Mouse (Mus musculus) kidney, adult 2 months (tissue): ENCODE measurements around the gene Glrx. TPM values are rescaled to one million over a fixed set of nuclear protein-coding genes. Genes with fewer than 3 reads are reported as not detected.

Source experiments
- DNase-seq: peaks from one replicate; pipeline ENCODE4 v3.0.0; 2021
- H3K27ac ChIP-seq: fragments of 200-500 bp; 2 replicates; pipeline ENCODE4 v1.5.1; 2012; ENCODE audit warnings: low read depth, low read length, control low read depth, inconsistent platforms; ENCODE audit not compliant: insufficient read depth
- H3K27me3 ChIP-seq: fragments of 200-500 bp; replicated peaks from 2 replicates; pipeline ENCODE4 v1.6.1; 2012; ENCODE audit warnings: mild to moderate bottlenecking, moderate library complexity, low read length, inconsistent platforms; ENCODE audit not compliant: control insufficient read depth, insufficient read depth
- H3K36me3 ChIP-seq: fragments of 200-500 bp; 2 replicates; pipeline ENCODE4 v1.6.1; 2012; ENCODE audit warnings: mild to moderate bottlenecking, moderate library complexity, low read length, inconsistent platforms; ENCODE audit not compliant: control insufficient read depth, insufficient read depth
- H3K4me1 ChIP-seq: fragments of 200-500 bp; 2 replicates; pipeline ENCODE4 v1.6.1; 2011; ENCODE audit warnings: low read length; ENCODE audit not compliant: control insufficient read depth, insufficient read depth
- H3K4me3 ChIP-seq: fragments of 200-500 bp; 2 replicates; pipeline ENCODE4 v1.5.1; 2011; ENCODE audit warnings: mild to moderate bottlenecking, low read depth, low read length, control low read depth; ENCODE audit not compliant: insufficient read depth
- CTCF ChIP-seq: fragments of 200-500 bp; conservative IDR thresholded peaks from 2 replicates; pipeline ENCODE4 v1.5.1; 2011; ENCODE audit warnings: low read depth, mild to moderate bottlenecking, control low read depth, low read length, moderate library complexity, mixed read lengths; ENCODE audit not compliant: insufficient read depth, insufficient read length
- POLR2A ChIP-seq: fragments of 200-500 bp; IDR thresholded peaks from one replicate; pipeline ENCODE4 v1.6.1; 2011; ENCODE audit warnings: low read depth, low read length, control low read depth
- WGBS: fragments of 180-500 bp; shearing (Covaris S2); methylation state at CpG from one replicate; pipeline ENCODE4 v1.1.7; 2018; 5-methylcytosine and 5-hydroxymethylcytosine counted together
- polyA plus RNA-seq: library from polyadenylated mRNA; depleted of rRNA; stranded (reverse); fragments of >200 nt; gene quantifications from 2 replicates; pipeline ENCODE4 v1.2.3, GENCODE M21; 2012

The Glrx gene
- polyA plus RNA-seq, 1 experiment = 56.4 TPM

DNA sequence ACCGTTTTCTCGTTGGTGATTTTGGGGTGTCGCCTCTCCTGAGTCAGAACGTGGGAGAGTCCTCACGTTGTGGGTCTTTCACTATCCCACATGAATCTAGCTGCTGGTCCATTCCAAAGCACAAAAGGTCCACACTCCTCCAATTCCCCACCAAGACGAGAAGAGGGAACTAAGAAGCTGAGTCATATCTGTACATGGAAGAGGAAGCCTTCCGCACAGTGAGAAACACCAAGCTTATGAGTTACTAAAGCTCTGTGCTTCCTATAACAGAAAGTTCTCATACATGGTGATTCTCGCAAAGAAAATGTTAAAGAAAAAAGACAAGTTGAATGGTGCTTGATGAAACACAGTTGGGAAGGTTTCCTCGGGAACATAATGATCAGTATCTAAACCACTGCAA is 16.5 kb upstream of the Glrx start:
- no peak for TF ChIP-seq POLR2A
- no peak for TF ChIP-seq CTCF
- Histone ChIP-seq H3K4me3 (no peak overlapping the region), H3K27ac (no peak overlapping the region), H3K27me3 (no peaks in the 10 kb centered on the region), H3K36me3 (no peaks in the 10 kb centered on the region), H3K4me1 (no peaks in the 10 kb centered on the region)
- WGBS = 93% methylated on average over 9 of the region's 9 CpGs
- no peak for DNase-seq

DNA sequence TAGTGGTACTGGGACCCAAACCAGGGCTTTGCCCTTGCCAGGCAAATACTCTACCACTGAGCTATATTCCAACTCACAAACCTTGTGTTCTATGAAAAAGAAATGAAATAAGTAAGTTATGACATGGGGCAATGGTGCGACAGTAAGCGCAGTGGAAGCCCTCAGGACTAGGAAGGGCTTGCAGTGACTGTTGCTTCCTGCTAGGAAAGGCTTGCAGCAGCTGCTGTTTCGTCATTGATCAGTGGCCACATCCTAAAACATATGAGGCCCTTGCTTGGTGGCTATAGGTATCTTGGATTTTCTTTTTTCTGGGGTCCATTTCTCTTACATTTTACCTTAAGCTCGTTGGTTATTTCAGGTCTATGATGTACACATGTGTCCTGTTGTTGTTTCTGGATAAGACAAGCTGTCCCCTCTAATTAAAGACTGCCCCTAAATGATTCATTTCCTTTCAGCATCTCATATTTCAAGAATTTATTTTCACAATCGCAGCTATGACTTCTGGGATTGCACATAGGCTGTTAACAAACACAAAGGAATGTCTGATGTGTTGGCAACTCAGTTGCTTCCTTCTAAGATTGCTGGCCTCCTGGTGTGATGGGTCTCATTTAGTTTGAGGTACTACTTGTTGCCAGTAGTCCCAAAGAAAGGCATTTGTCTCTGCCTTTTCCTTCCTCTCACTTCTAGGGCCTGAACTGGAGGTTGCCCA is 14.9 kb upstream of the Glrx start:
- H3K27ac ChIP-seq = no peak overlapping the region
- no peaks in the 10 kb centered on the region for H3K36me3 ChIP-seq
- H3K4me3 ChIP-seq = no peak overlapping the region
- no peaks in the 10 kb centered on the region for H3K4me1 ChIP-seq
- WGBS = 70% methylated on average over 5 of the region's 5 CpGs
- H3K27me3 ChIP-seq = no peaks in the 10 kb centered on the region
- DNase-seq = no peak
- TF ChIP-seq CTCF = no peak
- TF ChIP-seq POLR2A = no peak

DNA sequence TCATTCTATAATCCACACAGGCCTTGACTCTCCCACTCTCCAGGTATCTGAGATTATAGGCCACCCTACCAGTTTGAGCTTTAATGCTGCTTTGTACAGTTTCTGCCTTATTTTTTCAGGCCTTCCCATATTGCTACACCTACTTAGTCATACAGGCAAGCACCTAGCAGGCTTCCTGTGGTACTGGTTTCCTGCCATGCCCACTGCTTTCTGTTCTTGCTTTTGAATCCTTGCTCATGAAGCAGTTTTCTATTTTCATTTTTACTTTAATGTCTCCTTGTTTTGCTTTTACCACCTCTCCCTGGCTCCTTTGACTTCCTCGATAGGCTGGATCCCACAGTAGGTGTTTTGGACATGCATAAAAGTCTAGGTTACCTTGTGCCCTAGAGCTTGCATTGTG is 14.3 kb upstream of the Glrx start:
- H3K36me3 ChIP-seq = no peaks in the 10 kb centered on the region
- no peak overlapping the region for H3K27ac ChIP-seq
- no peak for TF ChIP-seq CTCF
- TF ChIP-seq POLR2A = no peak
- H3K4me3 ChIP-seq = no peak overlapping the region
- 96% methylated on average over 1 of the region's 1 CpGs for WGBS
- no peak for DNase-seq
- H3K4me1 ChIP-seq = no peaks in the 10 kb centered on the region
- no peaks in the 10 kb centered on the region for H3K27me3 ChIP-seq

DNA sequence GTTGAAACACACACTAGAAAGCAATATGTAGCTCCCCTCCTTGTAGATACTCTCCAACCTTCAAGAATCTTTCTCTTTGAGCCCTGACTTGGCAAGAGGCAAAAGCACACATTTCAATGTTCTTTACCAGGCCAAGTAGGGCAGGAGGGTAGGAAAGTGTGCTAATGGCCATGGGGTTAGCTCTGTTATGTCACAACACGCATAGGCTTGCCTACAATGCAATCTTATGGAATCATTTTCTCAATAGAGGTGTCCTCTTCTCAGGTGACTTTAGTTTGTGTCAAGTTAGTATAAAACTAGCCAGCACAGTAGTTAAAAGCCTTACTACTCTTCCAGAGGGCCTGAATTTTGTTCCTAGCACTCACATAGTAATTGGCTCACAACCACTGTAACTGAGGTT is 9.0 kb upstream of the Glrx start:
- no peaks in the 10 kb centered on the region for H3K36me3 ChIP-seq
- no peak for DNase-seq
- no peaks in the 10 kb centered on the region for H3K27me3 ChIP-seq
- no peak overlapping the region for H3K4me3 ChIP-seq
- no peaks in the 10 kb centered on the region; the same call in 1 of the 2 replicates for H3K4me1 ChIP-seq
- TF ChIP-seq CTCF (no peak), POLR2A (no peak)
- no peak overlapping the region for H3K27ac ChIP-seq
- 96% methylated on average over 1 of the region's 1 CpGs for WGBS

DNA sequence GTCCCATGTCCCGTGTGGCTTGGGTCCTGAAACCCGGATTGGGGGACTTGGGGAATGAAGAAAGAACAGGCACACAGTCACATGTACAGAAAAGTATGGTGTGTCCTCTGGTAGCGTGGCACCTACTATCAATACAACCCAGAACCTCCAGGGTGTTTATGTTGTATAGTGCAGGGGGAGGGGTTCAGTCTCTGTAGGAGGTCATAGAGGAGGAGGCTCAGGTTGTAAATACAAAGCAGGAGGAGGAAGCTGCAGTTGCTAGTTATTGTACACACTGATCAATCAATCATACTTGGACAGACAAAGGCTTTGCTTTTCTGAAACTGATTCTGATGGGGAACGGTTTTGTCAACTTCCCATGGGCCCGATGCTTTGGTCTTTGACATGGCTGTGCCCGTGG is 8.0 kb upstream of the Glrx start:
- no peaks in the 10 kb centered on the region for H3K27me3 ChIP-seq
- TF ChIP-seq CTCF (no peak), POLR2A (no peak)
- H3K36me3 ChIP-seq = no peaks in the 10 kb centered on the region
- no peak for DNase-seq
- no peaks in the 10 kb centered on the region; the same call in 1 of the 2 replicates for H3K4me1 ChIP-seq
- H3K4me3 ChIP-seq = no peak overlapping the region
- H3K27ac ChIP-seq = no peak overlapping the region
- WGBS = 82% methylated on average over 6 of the region's 6 CpGs

DNA sequence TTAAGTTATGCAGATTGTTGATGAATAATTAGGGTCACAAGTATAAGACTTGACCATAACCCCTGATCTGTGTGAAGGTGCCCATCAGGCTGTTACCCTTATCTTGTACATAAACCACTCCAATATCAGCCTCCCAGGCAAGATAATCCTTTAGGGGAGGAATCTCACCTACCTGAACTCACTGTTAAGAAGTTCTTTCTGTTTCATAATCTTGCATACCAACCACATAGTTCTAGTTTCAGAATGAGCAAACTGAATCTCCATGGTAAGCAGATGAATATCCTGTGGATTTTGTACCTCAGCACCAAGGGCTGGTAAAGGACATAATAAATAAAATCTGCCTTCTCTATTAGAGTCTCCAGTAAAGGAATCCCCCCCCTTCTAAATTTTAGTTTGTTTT is 7.0 kb upstream of the Glrx start:
- TF ChIP-seq POLR2A (no peak), CTCF (no peak)

DNA sequence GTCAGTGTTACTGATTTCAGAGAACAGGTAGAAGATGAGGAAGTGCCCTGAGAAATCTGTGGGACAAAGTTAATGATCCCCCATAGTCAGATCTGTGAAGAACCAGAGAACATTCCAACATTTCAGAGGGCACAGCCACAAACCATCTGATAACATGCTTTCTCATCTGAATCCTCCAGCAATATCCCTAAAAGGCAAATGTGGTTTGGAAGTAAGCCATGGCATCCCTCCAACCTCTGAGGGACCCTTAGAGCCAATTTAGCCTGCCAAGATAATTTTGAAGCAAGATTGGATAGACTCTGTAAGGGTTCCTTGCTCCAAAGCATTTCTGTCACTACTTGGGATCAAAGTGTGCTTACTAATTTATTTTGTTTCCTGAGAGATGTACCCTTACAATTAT is 6.2 kb upstream of the Glrx start:
- Histone ChIP-seq H3K27ac (no peak overlapping the region), H3K27me3 (no peaks in the 10 kb centered on the region), H3K4me3 (no peak overlapping the region), H3K36me3 (no peaks in the 10 kb centered on the region), H3K4me1 (no peaks in the 10 kb centered on the region; the same call in 1 of the 2 replicates)
- TF ChIP-seq POLR2A (no peak), CTCF (no peak)
- DNase-seq = peak; percentile 68

More for the DNA sequence above, 7.0 kb upstream of the Glrx start:
- no peaks in the 10 kb centered on the region; the same call in 1 of the 2 replicates for H3K4me1 ChIP-seq
- H3K27ac ChIP-seq = no peak overlapping the region
- H3K27me3 ChIP-seq = no peaks in the 10 kb centered on the region
- H3K36me3 ChIP-seq = no peaks in the 10 kb centered on the region
- no peak overlapping the region for H3K4me3 ChIP-seq
- DNase-seq = no peak
